Mouse (Mus musculus) liver, embryonic 16.5 days (tissue): Measurements from ENCODE around the gene Phlpp1. TPM values are rescaled to one million over a fixed set of nuclear protein-coding genes. Genes with fewer than 3 reads are reported as not detected.

ENCODE experiments used
- ATAC-seq: fragments of 200-750 bp; cut with Nextera tagmentation; 2 replicates; pipeline ENCODE4 v1.8.0; 2017; ENCODE audit warnings: low read depth, mild to moderate bottlenecking, moderate number of reproducible peaks, moderate library complexity
- H3K27ac ChIP-seq: fragments of 300-500 bp; sonication (generic); 2 replicates; pipeline ENCODE4 v1.5.1; 2014; ENCODE audit warnings: mild to moderate bottlenecking, low read length
- H3K27me3 ChIP-seq: fragments of 300-500 bp; sonication (generic); 2 replicates; pipeline ENCODE4 v1.6.1; 2014; ENCODE audit warnings: low read depth, low read length, mixed read lengths; ENCODE audit not compliant: control insufficient read depth, insufficient read depth
- H3K36me3 ChIP-seq: fragments of 300-500 bp; sonication (generic); 2 replicates; pipeline ENCODE4 v1.6.1; 2014; ENCODE audit warnings: mild to moderate bottlenecking; ENCODE audit not compliant: control insufficient read depth, insufficient read depth
- H3K4me1 ChIP-seq: fragments of 300-500 bp; sonication (generic); 2 replicates; pipeline ENCODE4 v1.6.1; 2014; ENCODE audit warnings: low read depth, low read length, mixed read lengths; ENCODE audit not compliant: control insufficient read depth
- H3K4me2 ChIP-seq: fragments of 300-500 bp; sonication (generic); 2 replicates; pipeline ENCODE4 v1.6.1; 2014; ENCODE audit warnings: low read depth, low read length, mixed read lengths
- H3K4me3 ChIP-seq: fragments of 300-500 bp; sonication (generic); 2 replicates; pipeline ENCODE4 v1.5.1; 2014; ENCODE audit warnings: low read depth, mild to moderate bottlenecking, low read length
- H3K9ac ChIP-seq: fragments of 300-500 bp; sonication (generic); 2 replicates; pipeline ENCODE4 v1.6.1; 2014; ENCODE audit warnings: low read depth, low read length
- H3K9me3 ChIP-seq: fragments of 300-500 bp; sonication (generic); replicated peaks from 2 replicates; pipeline ENCODE4 v1.6.1; 2016; ENCODE audit warnings: low read length; ENCODE audit not compliant: control insufficient read depth
- WGBS: fragments of 180-500 bp; shearing (Covaris S2); extraction: QIAGEN DNeasy Blood & Tissue Kit; methylation state at CpG from one replicate; pipeline ENCODE4 v1.1.7; 2014; ENCODE audit not compliant: insufficient replicate concordance; 5-methylcytosine and 5-hydroxymethylcytosine counted together
- polyA plus RNA-seq: library from polyadenylated mRNA; unstranded; fragments of >200 nt; fragmentation: Nextera tagmentation; extraction: Ambion mirVana; gene quantifications from 2 replicates; pipeline ENCODE4 v1.2.1, GENCODE M21; 2015

Gene Phlpp1
- polyA plus RNA-seq, 1 experiment from 2014 or later: 0.94 TPM

DNA sequence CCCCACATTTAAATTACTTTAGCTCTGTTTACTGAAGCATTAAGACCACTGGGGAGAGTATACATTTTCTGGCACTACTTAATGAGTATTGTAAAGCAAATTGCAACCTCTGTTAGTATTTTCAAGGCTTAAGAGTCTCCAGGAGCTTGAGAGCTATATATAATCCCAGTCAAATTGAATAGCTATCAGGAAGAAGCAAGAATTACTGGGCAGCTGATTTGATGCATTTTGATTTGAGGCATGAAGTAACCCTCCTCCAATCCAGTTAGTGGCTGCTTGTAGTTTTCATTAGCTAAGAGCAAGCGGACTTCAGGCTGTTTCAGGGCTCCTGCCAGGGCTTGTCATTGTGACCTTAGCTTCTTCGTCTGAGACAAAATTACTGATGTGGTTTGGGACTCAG is 101.4 kb downstream of the Phlpp1 start:
- no peak for ATAC-seq
- H3K4me1 ChIP-seq: no peaks in the 10 kb centered on the region
- H3K27ac ChIP-seq: no peak overlapping the region
- no peaks in the 10 kb centered on the region for H3K9me3 ChIP-seq
- no peak overlapping the region for H3K4me3 ChIP-seq
- no peaks in the 10 kb centered on the region for H3K27me3 ChIP-seq
- no peak overlapping the region for H3K9ac ChIP-seq
- 67% methylated on average over 2 of the region's 2 CpGs for WGBS
- H3K36me3 ChIP-seq: no peaks in the 10 kb centered on the region
- no peak overlapping the region for H3K4me2 ChIP-seq

DNA sequence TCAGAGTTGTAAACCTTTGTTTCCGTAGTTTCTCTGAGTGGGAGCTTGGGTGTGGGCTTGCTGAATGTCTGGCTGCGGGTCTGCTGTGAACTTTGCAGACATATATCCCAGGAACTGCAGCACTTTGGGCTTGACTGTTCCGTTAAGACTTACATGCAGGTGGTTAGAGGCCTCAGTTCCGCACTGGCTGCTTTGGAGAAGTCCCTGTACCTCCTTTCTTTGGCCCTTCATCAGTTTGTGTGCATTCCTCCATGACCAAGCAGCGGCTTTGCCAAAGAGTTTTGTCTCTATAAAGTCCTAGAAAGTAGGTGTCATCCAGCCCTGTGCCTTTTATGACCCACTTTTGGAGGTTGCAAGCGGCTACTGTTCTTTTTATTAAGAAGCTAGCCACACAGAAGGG is 102.2 kb downstream of the Phlpp1 start:
- H3K27ac ChIP-seq: no peak overlapping the region
- no peaks in the 10 kb centered on the region for H3K36me3 ChIP-seq
- whole genome bisulfite sequencing: 69% methylated on average over 6 of the region's 6 CpGs
- no peak overlapping the region for H3K9ac ChIP-seq
- H3K9me3 ChIP-seq: no peaks in the 10 kb centered on the region
- no peaks in the 10 kb centered on the region for H3K4me1 ChIP-seq
- H3K27me3 ChIP-seq: no peaks in the 10 kb centered on the region
- ATAC-seq: no peak
- no peak overlapping the region for H3K4me2 ChIP-seq
- H3K4me3 ChIP-seq: no peak overlapping the region

DNA sequence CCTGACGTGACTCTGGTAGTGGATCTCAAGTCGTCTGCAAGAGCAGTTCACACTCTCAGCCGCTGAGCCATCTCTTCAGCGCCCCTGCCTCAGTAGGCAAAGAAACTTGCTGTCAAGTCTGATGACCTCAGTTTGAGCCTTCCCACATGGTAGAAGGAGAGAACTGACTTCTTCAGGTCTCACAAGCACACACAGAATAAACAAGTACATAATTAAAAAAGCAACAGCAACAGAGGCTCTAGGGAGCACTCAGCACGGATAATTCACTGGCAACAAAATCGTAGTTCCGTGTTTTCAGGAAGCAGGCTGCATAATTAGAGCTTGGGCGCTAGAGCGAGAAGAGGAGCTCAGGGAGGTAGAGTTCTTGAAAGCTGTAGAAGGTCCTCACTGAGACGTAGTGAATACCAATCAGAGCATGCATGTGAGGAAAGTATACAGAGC is 103.0 kb downstream of the Phlpp1 start:
- no peak overlapping the region for H3K4me3 ChIP-seq
- H3K4me2 ChIP-seq: no peak overlapping the region
- H3K27ac ChIP-seq: no peak overlapping the region
- H3K36me3 ChIP-seq: no peaks in the 10 kb centered on the region
- WGBS: 57% methylated on average over 10 of the region's 10 CpGs
- no peak overlapping the region for H3K9ac ChIP-seq
- H3K4me1 ChIP-seq: no peaks in the 10 kb centered on the region
- H3K27me3 ChIP-seq: no peaks in the 10 kb centered on the region
- ATAC-seq: no peak
- H3K9me3 ChIP-seq: no peaks in the 10 kb centered on the region

DNA sequence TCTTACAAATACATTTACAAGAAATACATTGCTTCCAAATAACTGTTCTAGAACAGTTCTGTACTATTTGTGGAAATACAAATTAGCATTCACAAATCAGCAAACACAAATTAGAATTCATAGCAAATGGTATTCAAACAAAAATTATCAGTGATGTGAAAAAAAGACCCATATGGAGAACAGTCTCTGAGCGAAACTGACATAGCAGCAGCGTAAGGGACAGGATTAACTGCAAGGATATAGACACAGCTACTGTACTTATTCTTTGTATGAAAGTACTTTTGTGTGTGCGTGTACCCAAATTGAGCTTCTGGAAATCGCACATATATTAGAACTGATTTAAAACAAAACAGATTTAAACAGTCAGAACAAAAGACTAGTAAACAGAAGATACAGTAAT is 103.6 kb downstream of the Phlpp1 start:
- Histone ChIP-seq H3K9ac (no peak overlapping the region), H3K27ac (no peak overlapping the region), H3K4me2 (no peak overlapping the region), H3K36me3 (no peaks in the 10 kb centered on the region), H3K4me1 (no peaks in the 10 kb centered on the region), H3K4me3 (no peak overlapping the region), H3K9me3 (no peaks in the 10 kb centered on the region), H3K27me3 (no peaks in the 10 kb centered on the region)
- ATAC-seq: no peak
- 76% methylated on average over 4 of the region's 4 CpGs for WGBS

DNA sequence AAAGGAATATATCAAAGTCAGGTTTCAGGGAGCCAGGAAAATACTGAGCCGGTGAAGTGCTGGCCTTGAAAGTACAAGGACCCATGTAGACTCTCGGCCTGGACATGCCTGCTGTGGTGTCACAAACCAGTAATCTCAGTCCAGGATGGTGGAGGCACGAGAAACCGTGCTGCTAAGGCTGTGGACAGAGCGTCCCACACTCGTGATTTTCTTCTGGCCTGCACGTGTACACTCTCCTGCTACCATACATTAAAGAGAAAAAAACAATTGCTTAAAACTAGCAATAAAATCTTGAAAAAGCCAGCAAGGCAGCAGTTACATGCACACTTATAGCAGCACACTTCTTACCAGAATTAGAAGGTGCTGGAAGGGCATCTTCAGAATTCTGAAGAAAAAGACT is 104.2 kb downstream of the Phlpp1 start:
- no peaks in the 10 kb centered on the region for H3K4me1 ChIP-seq
- no peak for ATAC-seq
- H3K27ac ChIP-seq: no peak overlapping the region
- H3K4me2 ChIP-seq: no peak overlapping the region
- 70% methylated on average over 7 of the region's 7 CpGs for WGBS
- no peaks in the 10 kb centered on the region for H3K27me3 ChIP-seq
- no peak overlapping the region for H3K4me3 ChIP-seq
- no peaks in the 10 kb centered on the region for H3K36me3 ChIP-seq
- H3K9ac ChIP-seq: no peak overlapping the region
- no peaks in the 10 kb centered on the region for H3K9me3 ChIP-seq

DNA sequence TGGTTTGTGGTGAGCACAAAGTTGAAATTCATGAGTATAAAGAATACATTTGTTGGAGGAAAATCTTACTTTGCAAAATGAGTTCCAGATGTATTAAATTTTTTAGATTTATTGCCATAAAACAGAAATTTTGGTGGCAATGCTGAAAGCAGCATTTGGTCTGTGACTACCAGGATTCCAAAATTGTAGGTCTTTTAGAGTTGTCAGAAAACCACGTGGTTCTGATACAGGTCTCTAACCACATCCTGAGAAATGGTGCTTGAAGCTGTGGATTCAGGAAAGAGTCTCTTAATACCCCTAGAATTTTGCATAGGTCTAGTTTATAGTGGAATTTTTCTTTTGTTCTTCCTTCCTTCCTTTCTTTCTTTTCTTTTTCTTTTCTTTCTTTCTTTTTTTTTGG is 105.3 kb downstream of the Phlpp1 start:
- no peak overlapping the region for H3K4me2 ChIP-seq
- no peaks in the 10 kb centered on the region for H3K36me3 ChIP-seq
- no peak for ATAC-seq
- no peaks in the 10 kb centered on the region for H3K9me3 ChIP-seq
- no peaks in the 10 kb centered on the region for H3K4me1 ChIP-seq
- H3K9ac ChIP-seq: no peak overlapping the region
- H3K4me3 ChIP-seq: no peak overlapping the region
- H3K27me3 ChIP-seq: no peaks in the 10 kb centered on the region
- H3K27ac ChIP-seq: no peak overlapping the region
- 30% methylated on average over 1 of the region's 1 CpGs for WGBS

DNA sequence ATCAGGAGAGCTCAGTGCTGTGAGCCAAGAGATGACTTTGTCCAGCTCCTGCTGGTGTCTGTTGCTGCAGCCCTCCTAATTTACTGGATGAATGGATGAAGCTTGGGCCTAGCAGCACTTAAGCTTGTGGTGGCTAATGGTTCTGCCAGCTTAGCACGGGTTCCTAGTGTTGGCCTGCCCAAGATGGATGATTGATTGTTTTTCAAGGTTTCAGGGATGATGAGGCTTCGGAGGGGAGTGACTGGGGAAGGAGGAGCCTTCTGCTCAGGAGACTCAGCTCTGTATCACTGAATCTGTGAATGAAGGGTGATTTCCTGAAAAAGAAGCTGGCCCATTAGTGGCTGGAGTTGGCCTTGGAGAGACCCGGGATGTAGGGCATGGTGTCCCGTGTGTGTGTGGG is 105.7 kb downstream of the Phlpp1 start:
- Histone ChIP-seq H3K4me2 (no peak overlapping the region), H3K36me3 (no peaks in the 10 kb centered on the region), H3K9me3 (no peaks in the 10 kb centered on the region), H3K27ac (no peak overlapping the region), H3K9ac (no peak overlapping the region), H3K4me1 (no peaks in the 10 kb centered on the region), H3K4me3 (no peak overlapping the region), H3K27me3 (no peaks in the 10 kb centered on the region)
- WGBS: 51% methylated on average over 4 of the region's 4 CpGs
- no peak for ATAC-seq

DNA sequence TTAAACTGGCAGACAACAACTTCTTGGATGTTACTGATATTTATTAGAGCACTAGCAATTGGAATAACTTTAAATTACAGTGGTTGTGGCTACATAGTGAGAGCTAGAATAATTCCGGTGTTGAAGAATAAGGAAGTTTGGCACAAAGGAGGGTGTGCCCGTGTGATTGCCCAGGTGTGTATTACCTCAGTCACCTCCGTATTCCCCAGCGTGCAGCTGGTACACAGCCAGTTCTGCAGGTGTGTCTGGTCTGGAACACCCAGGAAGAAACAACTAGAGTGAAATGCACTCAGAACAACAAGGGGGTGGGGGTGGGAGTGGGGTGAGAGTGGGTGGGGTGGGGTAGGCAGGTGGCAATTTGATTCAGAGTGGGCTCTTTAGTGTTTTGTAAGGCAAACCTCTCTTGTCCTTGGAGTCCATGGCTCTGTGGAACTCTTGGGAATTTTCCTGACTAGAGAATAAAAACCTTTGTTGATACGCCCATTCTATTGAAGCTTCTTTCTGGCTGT is 107.1 kb downstream of the Phlpp1 start:
- whole genome bisulfite sequencing: 71% methylated on average over 5 of the region's 5 CpGs
- no peaks in the 10 kb centered on the region for H3K27me3 ChIP-seq
- no peaks in the 10 kb centered on the region for H3K9me3 ChIP-seq
- no peak overlapping the region for H3K4me3 ChIP-seq
- no peaks in the 10 kb centered on the region for H3K36me3 ChIP-seq
- ATAC-seq: no peak
- H3K4me1 ChIP-seq: no peaks in the 10 kb centered on the region
- H3K9ac ChIP-seq: no peak overlapping the region
- H3K4me2 ChIP-seq: no peak overlapping the region
- no peak overlapping the region for H3K27ac ChIP-seq

DNA sequence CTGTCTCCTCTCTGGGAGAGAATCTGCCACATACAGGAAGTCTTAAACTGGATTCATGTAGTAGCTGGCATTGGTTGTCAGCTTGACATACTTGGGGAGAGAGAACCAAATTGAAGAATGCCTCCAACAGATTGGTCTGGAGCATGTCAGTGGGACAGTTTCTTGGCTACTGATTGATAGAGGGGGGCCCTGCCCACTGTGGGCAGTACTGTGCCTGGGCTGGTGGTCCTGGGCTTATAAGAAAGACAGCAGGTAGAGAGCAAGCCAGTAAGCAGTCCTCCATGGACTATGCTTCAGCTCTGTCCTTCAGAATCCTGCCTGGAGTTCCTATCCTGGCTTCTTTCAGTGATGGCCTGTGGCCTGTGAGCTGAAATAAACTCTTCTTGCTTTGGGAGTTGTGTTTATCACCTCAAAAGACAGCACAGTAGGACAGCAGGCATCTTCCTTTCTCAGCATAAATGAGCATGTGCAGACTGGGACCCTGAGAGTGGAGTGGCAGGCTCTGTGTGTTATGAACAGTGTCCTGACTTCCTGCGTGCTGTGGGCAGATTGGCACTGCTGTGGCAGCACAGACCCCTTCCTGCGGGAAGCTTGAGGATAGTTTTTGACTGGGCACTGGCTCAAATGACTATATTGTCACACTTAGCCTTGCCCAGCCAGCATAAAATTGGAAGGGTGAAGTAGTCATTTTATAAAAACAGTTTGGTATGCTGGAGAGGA is 108.0 kb downstream of the Phlpp1 start:
- no peaks in the 10 kb centered on the region for H3K36me3 ChIP-seq
- H3K9ac ChIP-seq: no peak overlapping the region
- H3K4me1 ChIP-seq: no peaks in the 10 kb centered on the region
- H3K27ac ChIP-seq: no peak overlapping the region
- no peak overlapping the region for H3K4me2 ChIP-seq
- H3K27me3 ChIP-seq: no peaks in the 10 kb centered on the region
- no peak for ATAC-seq
- no peaks in the 10 kb centered on the region for H3K9me3 ChIP-seq
- no peak overlapping the region for H3K4me3 ChIP-seq
- 63% methylated on average over 2 of the region's 2 CpGs for WGBS
